Mouse (Mus musculus): ENCODE measurements around the gene Phf10. TPM values are rescaled to one million over a fixed set of nuclear protein-coding genes. Genes with fewer than 3 reads are reported as not detected.
"Not testable (repeated sequence)": the region's sequence is repeated elsewhere in the genome, so short reads cannot be mapped to it uniquely, and the experiment has no call there.

Gene Phf10
- polyA plus RNA-seq, 1 experiment from 2014 or later: 38.3 TPM

DNA sequence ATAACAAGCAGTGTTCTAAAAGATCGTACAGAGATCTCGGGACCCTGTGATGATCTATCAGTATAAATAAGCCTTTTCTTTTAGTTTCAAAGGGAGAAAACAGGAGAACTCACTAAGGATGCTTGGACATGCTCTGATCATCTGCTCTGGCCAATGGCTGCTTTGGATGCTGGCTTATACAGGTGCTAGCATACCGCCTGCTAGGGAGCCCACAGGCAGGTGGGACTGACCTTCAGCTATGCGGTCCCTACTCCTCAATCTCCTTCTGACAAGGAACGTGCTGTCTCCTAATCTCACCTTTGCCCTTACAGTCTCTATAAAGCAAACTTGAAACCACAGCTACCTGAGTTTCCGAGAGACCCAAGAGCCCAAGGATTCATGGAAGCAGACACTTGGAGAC is 56.9 kb downstream of the Phf10 start:
- Histone ChIP-seq H3K36me3 (replicated peaks; ENCODE audit: control insufficient read depth, insufficient read depth, low read depth, low read length) (no peaks in the 10 kb centered on the region), H3K27ac (replicated peaks; ENCODE audit: low read depth, low read length) (no peak overlapping the region), H3K4me1 (ENCODE audit: control insufficient read depth, insufficient read depth, low read length) (no peaks in the 10 kb centered on the region), H3K4me3 (ENCODE audit: low read depth, low read length) (no peak overlapping the region), H3K4me2 (ENCODE audit: low read depth, low read length) (no peak overlapping the region), H3K9me3 (replicated peaks; ENCODE audit: control insufficient read depth, low read length) (no peaks in the 10 kb centered on the region), H3K27me3 (ENCODE audit: control insufficient read depth, insufficient read depth, low read length) (no peaks in the 10 kb centered on the region), H3K9ac (replicated peaks; ENCODE audit: low read length) (no peak overlapping the region)
- ATAC-seq (replicated peaks; ENCODE audit: insufficient number of reproducible peaks, low FRiP score, low TSS enrichment, low read depth): no peak
- 82% methylated on average over 6 of the region's 6 CpGs for WGBS
- DNase-seq (ENCODE audit: low spot score): no peak

GRCm38 (mm10) chr17:14903212-14903611 is 57.9 kb downstream of the Phf10 start:
- 85% methylated on average over 3 of the region's 3 CpGs for WGBS
- ATAC-seq (replicated peaks; ENCODE audit: insufficient number of reproducible peaks, low FRiP score, low TSS enrichment, low read depth): no peak
- no peak overlapping the region for H3K9ac ChIP-seq (replicated peaks; ENCODE audit: low read length)
- no peak overlapping the region for H3K27ac ChIP-seq (replicated peaks; ENCODE audit: low read depth, low read length)
- H3K9me3 ChIP-seq (replicated peaks; ENCODE audit: control insufficient read depth, low read length): no peaks in the 10 kb centered on the region
- DNase-seq (ENCODE audit: low spot score): no peak
- no peak overlapping the region for H3K4me3 ChIP-seq (ENCODE audit: low read depth, low read length)
- H3K4me1 ChIP-seq (ENCODE audit: control insufficient read depth, insufficient read depth, low read length): no peaks in the 10 kb centered on the region
- no peaks in the 10 kb centered on the region for H3K27me3 ChIP-seq (ENCODE audit: control insufficient read depth, insufficient read depth, low read length)
- no peaks in the 10 kb centered on the region for H3K36me3 ChIP-seq (replicated peaks; ENCODE audit: control insufficient read depth, insufficient read depth, low read depth, low read length)
- H3K4me2 ChIP-seq (ENCODE audit: low read depth, low read length): no peak overlapping the region

GRCm38 (mm10) chr17:14898972-14899371 is 62.1 kb downstream of the Phf10 start:
- H3K4me2 ChIP-seq (ENCODE audit: low read depth, low read length): no peak overlapping the region
- H3K36me3 ChIP-seq (replicated peaks; ENCODE audit: control insufficient read depth, insufficient read depth, low read depth, low read length): no peaks in the 10 kb centered on the region
- no peaks in the 10 kb centered on the region for H3K9me3 ChIP-seq (replicated peaks; ENCODE audit: control insufficient read depth, low read length)
- no peak overlapping the region for H3K27ac ChIP-seq (replicated peaks; ENCODE audit: low read depth, low read length)
- no peaks in the 10 kb centered on the region for H3K27me3 ChIP-seq (ENCODE audit: control insufficient read depth, insufficient read depth, low read length)
- DNase-seq (ENCODE audit: low spot score) (no peak), ATAC-seq (replicated peaks; ENCODE audit: insufficient number of reproducible peaks, low FRiP score, low TSS enrichment, low read depth) (no peak)
- no peaks in the 10 kb centered on the region for H3K4me1 ChIP-seq (ENCODE audit: control insufficient read depth, insufficient read depth, low read length)
- H3K4me3 ChIP-seq (ENCODE audit: low read depth, low read length): no peak overlapping the region
- no peak overlapping the region for H3K9ac ChIP-seq (replicated peaks; ENCODE audit: low read length)
- 73% methylated on average over 1 of the region's 1 CpGs for WGBS

DNA sequence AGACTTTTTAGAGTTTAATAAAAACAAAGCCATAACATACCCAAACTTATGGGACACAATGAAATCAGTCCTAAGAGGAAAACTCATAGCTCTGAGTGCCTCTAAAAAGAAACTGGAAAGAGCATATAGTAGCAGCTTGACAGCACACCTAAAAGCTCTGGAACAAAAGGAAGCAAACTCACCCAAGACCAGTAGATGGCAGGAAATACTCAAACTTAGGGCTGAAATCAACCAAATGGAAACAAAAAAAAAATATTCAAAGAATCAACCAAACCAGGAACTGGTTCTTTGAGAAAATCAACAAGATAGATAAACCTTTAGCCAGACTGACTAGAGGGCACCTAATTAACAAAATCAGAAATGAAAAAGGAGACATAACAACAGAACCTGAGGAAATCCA is 66.0 kb downstream of the Phf10 start:
- H3K36me3 ChIP-seq (replicated peaks; ENCODE audit: control insufficient read depth, insufficient read depth, low read depth, low read length); DNase-seq (ENCODE audit: low spot score); ATAC-seq (replicated peaks; ENCODE audit: insufficient number of reproducible peaks, low FRiP score, low TSS enrichment, low read depth); H3K4me1 ChIP-seq (ENCODE audit: control insufficient read depth, insufficient read depth, low read length); H3K27me3 ChIP-seq (ENCODE audit: control insufficient read depth, insufficient read depth, low read length); H3K9me3 ChIP-seq (replicated peaks; ENCODE audit: control insufficient read depth, low read length); H3K4me3 ChIP-seq (ENCODE audit: low read depth, low read length); H3K27ac ChIP-seq (replicated peaks; ENCODE audit: low read depth, low read length); H3K4me2 ChIP-seq (ENCODE audit: low read depth, low read length); H3K9ac ChIP-seq (replicated peaks; ENCODE audit: low read length): not testable (repeated sequence)

Other genes starting within 250 kb of the Phf10 start
- gene Wdr27, start 18.1 kb downstream of the Phf10 start, polyA plus RNA-seq (2014; fragmentation: Nextera tagmentation; extraction: Ambion mirVana): 4.2 and 4.6 TPM in 2 replicates
- gene 1600012H06Rik, start 18.1 kb downstream of the Phf10 start, polyA plus RNA-seq (2014; fragmentation: Nextera tagmentation; extraction: Ambion mirVana): 32.1 and 33.9 TPM in 2 replicates
- 9.4 and 10.7 TPM in 2 replicates for gene 9030025P20Rik, start 17.2 kb upstream of the Phf10 start, polyA plus RNA-seq (2014; fragmentation: Nextera tagmentation; extraction: Ambion mirVana)
- gene Gm3417, start 17.5 kb upstream of the Phf10 start, polyA plus RNA-seq (2014; fragmentation: Nextera tagmentation; extraction: Ambion mirVana): not detected in 2 replicates
- gene Gm3435, start 48.9 kb upstream of the Phf10 start, polyA plus RNA-seq (2014; fragmentation: Nextera tagmentation; extraction: Ambion mirVana): 3.8 and 6.1 TPM in 2 replicates
- 58.7 and 68.2 TPM in 2 replicates for gene Ermard, start 79.9 kb upstream of the Phf10 start, polyA plus RNA-seq (2014; fragmentation: Nextera tagmentation; extraction: Ambion mirVana)
- 0.52 and 1.3 TPM in 2 replicates for gene Tcte3, start 80.2 kb upstream of the Phf10 start, polyA plus RNA-seq (2014; fragmentation: Nextera tagmentation; extraction: Ambion mirVana)
- 3.2 and 3.7 TPM in 2 replicates for gene Gm3448, start 80.3 kb upstream of the Phf10 start, polyA plus RNA-seq (2014; fragmentation: Nextera tagmentation; extraction: Ambion mirVana)